In the genomic region with DNA sequence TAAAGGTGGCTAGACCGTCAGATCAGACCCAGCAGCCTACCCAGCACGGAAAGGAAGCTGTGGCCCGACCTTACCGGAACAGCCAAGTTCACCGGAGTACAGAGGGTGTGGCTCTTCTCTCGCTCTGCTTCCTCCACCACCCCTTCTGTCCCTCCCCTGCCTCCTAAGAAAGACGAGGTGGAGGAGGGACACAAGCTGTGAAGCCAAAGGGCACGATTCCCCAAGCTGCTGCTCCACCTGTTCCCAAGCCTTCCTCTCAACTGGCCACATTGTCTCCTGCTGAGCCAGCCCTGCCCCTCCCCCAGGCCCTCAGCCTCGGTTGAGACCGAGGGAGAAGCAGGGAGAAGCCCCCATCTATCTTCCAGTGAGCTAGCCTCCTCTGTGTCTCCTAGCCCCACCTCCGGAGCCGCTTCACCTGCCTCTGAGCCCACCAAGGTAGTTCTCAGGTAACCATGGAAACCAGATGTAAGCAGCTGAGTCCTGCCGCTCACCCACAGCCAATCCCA, we compare ENCODE assay signal across 9 mouse cellular contexts. TPM values are rescaled to one million over a fixed set of nuclear protein-coding genes. Genes with fewer than 3 reads are reported as not detected.
DNase-seq lines count a peak whose midpoint lies in the region; ATAC-seq and TF ChIP-seq lines count a peak whose summit lies in the region.
"Had no signal": no experiment of that assay in that cellular context is flagged by ENCODE, and none has a peak within 500 bp of the region (broad histone marks: within the 10 kb centered on the region; RNA-seq: fewer than 3 reads in every experiment).

No protein-coding gene starts in this region.

- no peak for ATAC-seq in forebrain, embryonic 13.5 days
- peak; percentile 72 for ATAC-seq in inflammation-experienced regulatory T-cells, adult 6 months
- peak; percentile 36; the same call in 1 of the 2 replicates for ATAC-seq in liver, embryonic 14.5 days (ENCODE audit: insufficient read depth)
- ATAC-seq in neural tube, embryonic 12.5 days (ENCODE audit: low FRiP score, low read depth): no peak

- TF ChIP-seq EP300 in liver, embryonic 14.5 days (IDR thresholded peaks at IDR 0.05; ENCODE audit: low read depth): no peak

- H3K4me1 ChIP-seq in forebrain, embryonic 10.5 days: peaks cover 34% of the 10 kb centered on the region
- peaks cover 25% of the 10 kb centered on the region for H3K4me1 ChIP-seq in forebrain, embryonic 13.5 days
- H3K4me1 ChIP-seq in liver, embryonic 14.5 days (replicated peaks; ENCODE audit: control insufficient read depth in 2 of 2, insufficient read depth in 2 of 2, low read length in 1 of 2): peaks cover 23 to 41% of the 10 kb centered on the region in 2 experiments
- H3K4me1 ChIP-seq in neural tube, embryonic 12.5 days: peaks cover 23% of the 10 kb centered on the region

- peak; percentile 22 for DNase-seq in forebrain, embryonic 10.5 days (ENCODE audit: extremely low spot score, low spot score)
- DNase-seq in c-Kit-positive CD71-positive TER-119-positive erythroid progenitor cells, embryonic 14.5 days (ENCODE audit: low spot score): peak; percentile 54
- DNase-seq in liver, embryonic 14.5 days (ENCODE audit: low read depth in 3 of 3, low spot score in 3 of 3): peak in 1 of 3 experiments; percentile 42
- DNase-seq in adrenal gland, adult 8-10 months: no peak
- DNase-seq in adipocyte (ENCODE audit: low spot score): no peak

- H3K4me3 ChIP-seq in forebrain, embryonic 10.5 days: no peak overlapping the region
- H3K4me3 ChIP-seq in forebrain, embryonic 13.5 days: no peak overlapping the region
- H3K4me3 ChIP-seq in liver, embryonic 14.5 days (ENCODE audit: insufficient read depth in 1 of 2, low read depth in 2 of 2, low read length in 2 of 2): peak overlapping the region; percentile 20 to 31; a peak in 3 of 4 replicates
- H3K4me3 ChIP-seq in neural tube, embryonic 12.5 days: no peak overlapping the region

- no peak overlapping the region for H3K4me2 ChIP-seq in forebrain, embryonic 13.5 days
- peak overlapping the region; percentile 46 for H3K4me2 ChIP-seq in liver, embryonic 14.5 days (ENCODE audit: low read depth)
- peak overlapping the region; percentile 36 for H3K4me2 ChIP-seq in neural tube, embryonic 12.5 days (replicated peaks)

- peaks cover 9% of the 10 kb centered on the region; the same call in 1 of the 2 replicates for H3K27me3 ChIP-seq in forebrain, embryonic 10.5 days (ENCODE audit: poor library complexity, severe bottlenecking)
- H3K27me3 ChIP-seq in forebrain, embryonic 13.5 days: no peaks in the 10 kb centered on the region
- H3K27me3 ChIP-seq in liver, embryonic 14.5 days (ENCODE audit: control insufficient read depth, insufficient read depth, low read length): no peaks in the 10 kb centered on the region
- no peaks in the 10 kb centered on the region for H3K27me3 ChIP-seq in neural tube, embryonic 12.5 days (replicated peaks)

- TF ChIP-seq CTCF in liver, embryonic 14.5 days (IDR thresholded peaks at IDR 0.05; ENCODE audit: low read depth): no peak

- H3K9ac ChIP-seq in forebrain, embryonic 13.5 days: no peak overlapping the region
- no peak overlapping the region for H3K9ac ChIP-seq in liver, embryonic 14.5 days (replicated peaks)
- no peak overlapping the region for H3K9ac ChIP-seq in neural tube, embryonic 12.5 days

- H3K9me3 ChIP-seq in forebrain, embryonic 10.5 days: no peaks in the 10 kb centered on the region
- H3K9me3 ChIP-seq in forebrain, embryonic 13.5 days (replicated peaks): no peaks in the 10 kb centered on the region
- no peaks in the 10 kb centered on the region for H3K9me3 ChIP-seq in liver, embryonic 14.5 days (ENCODE audit: control insufficient read depth, low read length)
- no peaks in the 10 kb centered on the region for H3K9me3 ChIP-seq in neural tube, embryonic 12.5 days

- H3K27ac ChIP-seq in forebrain, embryonic 10.5 days: peak overlapping the region; percentile 48
- H3K27ac ChIP-seq in forebrain, embryonic 13.5 days: no peak overlapping the region
- H3K27ac ChIP-seq in liver, embryonic 14.5 days: no peak overlapping the region
- H3K27ac ChIP-seq in neural tube, embryonic 12.5 days: no peak overlapping the region

- 16% methylated on average over 13 of the region's 13 CpGs for WGBS in forebrain, embryonic 10.5 days
- WGBS in forebrain, embryonic 13.5 days: 13% methylated on average over 13 of the region's 13 CpGs
- 19% methylated on average over 13 of the region's 13 CpGs for WGBS in liver, embryonic 14.5 days (ENCODE audit: insufficient replicate concordance)
- 15% methylated on average over 13 of the region's 13 CpGs for WGBS in neural tube, embryonic 12.5 days

- peaks cover 62% of the 10 kb centered on the region for H3K36me3 ChIP-seq in forebrain, embryonic 10.5 days (replicated peaks)
- peaks cover 82% of the 10 kb centered on the region for H3K36me3 ChIP-seq in forebrain, embryonic 13.5 days (ENCODE audit: poor library complexity, severe bottlenecking)
- H3K36me3 ChIP-seq in liver, embryonic 14.5 days (replicated peaks; ENCODE audit: control insufficient read depth, insufficient read depth, low read depth): no peaks in the 10 kb centered on the region
- peaks cover 67% of the 10 kb centered on the region for H3K36me3 ChIP-seq in neural tube, embryonic 12.5 days

RNA-seq across cellular contexts. Expression of a gene that starts 38.5 kb away (rescaled TPM):
- polyA plus RNA-seq in forebrain, embryonic 10.5 days (2016; fragmentation: Nextera tagmentation; extraction: Ambion mirVana): 0.27 and 0.28 TPM in 2 replicates
- 0.20 TPM in 1 of 2 replicates, not detected in the other for polyA plus RNA-seq in forebrain, embryonic 13.5 days (2015; fragmentation: Nextera tagmentation; extraction: Ambion mirVana)
- not detected for polyA plus RNA-seq in inflammation-experienced regulatory T-cells, adult 6 months (2017; shearing (Covaris generic))
- polyA plus RNA-seq in liver, embryonic 14.5 days (2012; rRNA removed): 0.05 TPM in 1 of 2 replicates, not detected in the other
- 0.15 and 0.23 TPM in 2 replicates for polyA plus RNA-seq in liver, embryonic 14.5 days (2014; fragmentation: Nextera tagmentation; extraction: Ambion mirVana)
- 0.49 TPM in 1 of 2 replicates, not detected in the other for polyA plus RNA-seq in neural tube, embryonic 12.5 days (2016; fragmentation: Nextera tagmentation; extraction: Ambion mirVana)
- total RNA-seq in adrenal gland, adult 8-10 months (2022): not detected
- total RNA-seq: heart, adult 18-20 months had no signal

RNA-seq across cellular contexts. Expression of a gene that starts 43.0 kb away (rescaled TPM):
- 5.8 and 8.8 TPM in 2 replicates for polyA plus RNA-seq in forebrain, embryonic 10.5 days (2016; fragmentation: Nextera tagmentation; extraction: Ambion mirVana)
- polyA plus RNA-seq in forebrain, embryonic 13.5 days (2015; fragmentation: Nextera tagmentation; extraction: Ambion mirVana): 43.4 and 45.5 TPM in 2 replicates
- polyA plus RNA-seq in inflammation-experienced regulatory T-cells, adult 6 months (2017; shearing (Covaris generic)): 10 to 100 TPM; 23.8 to 43.9 (median 33.8) TPM
- polyA plus RNA-seq in liver, embryonic 14.5 days (2012; rRNA removed): 1.8 and 2.2 TPM in 2 replicates
- 1.0 and 1.2 TPM in 2 replicates for polyA plus RNA-seq in liver, embryonic 14.5 days (2014; fragmentation: Nextera tagmentation; extraction: Ambion mirVana)
- polyA plus RNA-seq in neural tube, embryonic 12.5 days (2016; fragmentation: Nextera tagmentation; extraction: Ambion mirVana): 35.9 and 37.1 TPM in 2 replicates
- 10 to 100 TPM in 2 of 4 experiments, 1 to 10 TPM in 2; 3.8 to 12.3 (median 7.6) TPM for total RNA-seq in adrenal gland, adult 8-10 months (2022)

RNA-seq across cellular contexts. Expression of a gene that starts 59.9 kb away (rescaled TPM):
- 21.2 and 23.2 TPM in 2 replicates for polyA plus RNA-seq in forebrain, embryonic 10.5 days (2016; fragmentation: Nextera tagmentation; extraction: Ambion mirVana)
- polyA plus RNA-seq in forebrain, embryonic 13.5 days (2015; fragmentation: Nextera tagmentation; extraction: Ambion mirVana): 8.3 and 10.0 TPM in 2 replicates
- under 1 TPM in 1 of 3 experiments, not detected in 2; 0.11 TPM for polyA plus RNA-seq in inflammation-experienced regulatory T-cells, adult 6 months (2017; shearing (Covaris generic))
- 0.16 and 0.28 TPM in 2 replicates for polyA plus RNA-seq in liver, embryonic 14.5 days (2012; rRNA removed)
- 0.13 and 0.36 TPM in 2 replicates for polyA plus RNA-seq in liver, embryonic 14.5 days (2014; fragmentation: Nextera tagmentation; extraction: Ambion mirVana)
- polyA plus RNA-seq in neural tube, embryonic 12.5 days (2016; fragmentation: Nextera tagmentation; extraction: Ambion mirVana): 10.3 and 10.6 TPM in 2 replicates
- under 1 TPM in 1 of 4 experiments, not detected in 3; 0.08 TPM for total RNA-seq in adrenal gland, adult 8-10 months (2022)
- total RNA-seq: heart, adult 18-20 months had no signal

Comparison
In these comparisons a context has a peak if more than half of its experiments do, and no peak if none do; other contexts are left out.
1. DNase-seq: peak in forebrain, embryonic 10.5 days (single experiment) and c-Kit-positive CD71-positive TER-119-positive erythroid progenitor cells, embryonic 14.5 days (single experiment); none in adrenal gland, adult 8-10 months (single experiment) and adipocyte (single experiment).
2. H3K4me3 ChIP-seq: peak in liver, embryonic 14.5 days (2 of 2); none in forebrain, embryonic 10.5 days (single experiment), forebrain, embryonic 13.5 days (single experiment) and neural tube, embryonic 12.5 days (single experiment).
3. ATAC-seq: peak in inflammation-experienced regulatory T-cells, adult 6 months (single experiment) and liver, embryonic 14.5 days (single experiment); none in forebrain, embryonic 13.5 days (single experiment) and neural tube, embryonic 12.5 days (single experiment).